25 mouse cellular contexts compared by ENCODE assay signal in genomic region chr11:75257056-75257648, GRCm38 (mm10).
DNase-seq lines count a peak whose midpoint lies in the region; ATAC-seq and TF ChIP-seq lines count a peak whose summit lies in the region.
"Had no signal": no experiment of that assay in that cellular context is flagged by ENCODE, and none has a peak within 500 bp of the region (broad histone marks: within the 10 kb centered on the region; RNA-seq: fewer than 3 reads in every experiment).

No protein-coding gene starts in this region.

- ATAC-seq in cerebellum, adult (ENCODE audit: insufficient number of reproducible peaks, low FRiP score, low TSS enrichment): 0 out of 2 replicates have a peak, but pooled peaks have one; percentile 2
- ATAC-seq: activated CD4-positive, CD25-positive, alpha-beta regulatory T cell, adult 4 months; forebrain, embryonic 13.5 days; intestine, postnatal 0 days had no signal

- no peak for TF ChIP-seq CTCF in cerebellum, adult 2 months (IDR thresholded peaks at IDR 0.05; ENCODE audit: borderline replicate concordance, insufficient read depth, low read depth, low read length)
- no peak for TF ChIP-seq CTCF in layer of hippocampus, adult 2 months (conservative IDR thresholded peaks at IDR 0.05)

- no peaks in the 10 kb centered on the region for H3K27me3 ChIP-seq in cerebellum, adult 2 months (ENCODE audit: control insufficient read depth, insufficient read depth, low read length)
- H3K27me3 ChIP-seq: embryonic facial prominence, embryonic 13.5 days; forebrain, embryonic 13.5 days; heart, embryonic 13.5 days; hindbrain, embryonic 12.5 days; hindbrain, embryonic 15.5 days had no signal

- H3K4me1 ChIP-seq in cerebellum, adult 2 months (ENCODE audit: control insufficient read depth, insufficient read depth, low read length): peaks cover 64% of the 10 kb centered on the region

- no peak for TF ChIP-seq POLR2A in cerebellum, adult 2 months (IDR thresholded peaks at IDR 0.05; ENCODE audit: borderline replicate concordance, insufficient read depth, low read length)

- H3K27ac ChIP-seq in cerebellum, adult 2 months (ENCODE audit: insufficient read depth, low read length): peak overlapping the region; percentile 32
- H3K27ac ChIP-seq in layer of hippocampus, adult 2 months: peak overlapping the region; percentile 77
- H3K27ac ChIP-seq: embryonic facial prominence, embryonic 13.5 days; forebrain, embryonic 13.5 days; heart, adult 2 months; heart, embryonic 10.5 days; heart, embryonic 13.5 days; hindbrain, embryonic 12.5 days; hindbrain, embryonic 15.5 days had no signal

- H3K4me3 ChIP-seq in cerebellum, adult 2 months (replicated peaks; ENCODE audit: insufficient read depth, low read depth, low read length): no peak overlapping the region
- no peak overlapping the region for H3K4me3 ChIP-seq in layer of hippocampus, adult 2 months
- H3K4me3 ChIP-seq: embryonic facial prominence, embryonic 13.5 days; erythroblast, embryonic 14.5 days; forebrain, embryonic 13.5 days; heart, adult 2 months; heart, embryonic 10.5 days; heart, embryonic 13.5 days; hindbrain, embryonic 12.5 days; hindbrain, embryonic 15.5 days had no signal

- 12% methylated on average over 4 of the region's 4 CpGs for WGBS in cerebellum, adult 2 months

- DNase-seq in cerebellum, adult 8-10 months: no peak
- DNase-seq in cerebellum, adult 2 months: peak; percentile 60 to 67
- DNase-seq in cerebellum, adult 9-10 months: no peak
- no peak for DNase-seq in layer of hippocampus, adult 2 months (ENCODE audit: low spot score in 2 of 2)
- DNase-seq in layer of hippocampus, adult 9-11 months: no peak
- peak; percentile 61 to 62 for DNase-seq in cerebellum, postnatal 25 days
- DNase-seq in thymus, postnatal 36 days: no peak
- DNase-seq: adrenal gland, adult 8-10 months; adrenal gland, postnatal 25 days; gastrocnemius, postnatal 10 days; gastrocnemius, postnatal 36 days; heart, adult 2 months; heart, postnatal 14 days; heart, postnatal 4 days; kidney, adult 2 months had no signal

Comparison
In these comparisons a context has a peak if more than half of its experiments do, and no peak if none do; other contexts are left out.
1. DNase-seq: peak in cerebellum, adult 2 months (2 of 2) and cerebellum, postnatal 25 days (2 of 2); none in cerebellum, adult 8-10 months (single experiment), cerebellum, adult 9-10 months (single experiment), layer of hippocampus, adult 2 months (0 of 2), layer of hippocampus, adult 9-11 months (single experiment) and thymus, postnatal 36 days (0 of 2).